Mouse (Mus musculus): Measurements from ENCODE around the gene Tmprss11e.

The Tmprss11e gene

GRCm38 (mm10) chr5:86745715-86746114 is at the start of gene Tmprss11e:
Gene Tmprss11e (minus strand): TSS chr5:86745815.
- no peak for DNase-seq

DNA sequence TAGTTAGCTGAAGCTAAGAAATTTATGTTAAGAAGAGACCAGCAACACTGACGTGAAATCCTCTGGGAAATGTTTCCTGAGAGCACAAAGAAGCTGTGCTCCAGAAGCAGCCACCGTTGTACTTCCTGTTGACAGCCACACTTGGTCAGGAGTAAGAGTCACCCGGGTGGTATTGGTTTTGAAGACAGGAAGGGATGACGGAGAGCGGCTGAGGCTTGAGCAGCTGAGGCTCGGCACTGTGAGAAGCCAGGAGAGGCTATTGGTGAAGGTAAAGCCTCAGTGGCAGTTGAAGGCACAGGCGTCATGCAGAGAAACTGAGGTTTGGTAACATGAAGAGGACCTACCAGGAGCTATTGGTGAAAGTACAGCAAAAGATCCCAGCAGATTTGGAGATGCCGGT is 47.2 kb upstream of the Tmprss11e start:
- no peak for DNase-seq

- no peak for DNase-seq
Observed at GRCm38 (mm10) chr5:86792249-86792648, 46.6 kb upstream of the Tmprss11e start.

GRCm38 (mm10) chr5:86789954-86790353 is 44.3 kb upstream of the Tmprss11e start:
- DNase-seq, result no peak

DNA sequence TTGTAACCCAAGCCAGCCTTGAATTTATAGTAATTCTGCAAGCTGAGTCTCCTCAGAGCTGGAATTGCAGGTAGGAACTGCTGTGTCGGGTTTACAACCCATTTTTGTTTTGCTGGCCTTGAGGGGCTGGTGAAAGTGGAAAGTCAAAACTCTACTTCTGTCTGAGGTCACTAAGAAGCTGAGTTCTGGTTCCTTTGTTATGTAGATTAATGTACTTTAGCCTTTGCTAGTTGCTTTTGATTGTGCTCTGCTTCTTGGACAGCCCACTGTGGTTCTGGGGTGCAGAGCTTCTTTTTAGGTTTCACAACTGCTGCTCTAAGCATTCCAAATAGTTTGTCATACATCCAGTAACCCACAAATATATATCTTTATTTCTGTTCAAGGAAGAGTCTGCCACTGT is 41.2 kb upstream of the Tmprss11e start:
- DNase-seq, result no peak

- DNase-seq, result no peak
Observed at GRCm38 (mm10) chr5:86784205-86784604, 38.6 kb upstream of the Tmprss11e start.

DNA sequence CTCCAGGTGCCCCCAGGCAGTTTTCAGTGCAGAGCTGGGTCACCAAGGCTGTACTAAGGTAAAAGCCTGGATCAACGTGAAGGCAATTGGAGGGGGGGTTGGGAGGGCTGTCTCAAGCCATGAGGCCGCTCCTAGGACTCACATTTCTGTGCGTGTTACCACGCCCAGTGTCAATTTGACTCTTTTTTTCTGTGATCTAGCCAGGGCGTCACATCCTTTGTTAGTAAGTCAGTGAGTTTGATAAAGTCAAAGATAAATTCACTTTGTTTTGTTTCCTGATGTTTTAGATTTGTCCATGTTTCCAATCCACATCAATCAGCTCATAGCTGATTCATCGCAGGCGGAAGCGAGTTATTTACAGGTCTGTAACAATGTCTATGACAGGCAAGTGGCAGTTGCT is 37.4 kb upstream of the Tmprss11e start:
- DNase-seq, result no peak

GRCm38 (mm10) chr5:86778471-86778870 is 32.9 kb upstream of the Tmprss11e start:
- no peak for DNase-seq

DNA sequence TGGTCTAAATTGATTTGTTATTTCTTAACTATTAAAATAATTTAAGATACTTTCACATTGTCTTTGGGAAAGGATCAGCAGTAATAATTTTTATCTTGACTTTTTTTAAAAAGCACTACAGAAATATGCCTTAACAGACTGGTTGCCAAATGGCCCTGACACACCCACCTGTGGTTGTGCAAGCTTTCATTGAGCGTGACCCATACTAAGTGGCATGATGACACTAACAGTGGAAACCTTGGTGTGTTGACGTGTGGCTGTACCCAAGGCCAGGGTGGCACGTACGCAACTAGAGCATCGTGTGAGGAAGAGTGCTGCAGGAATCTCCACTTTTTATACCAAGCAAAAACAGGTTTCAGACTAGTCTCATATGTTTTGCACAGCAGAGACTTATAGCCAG is 31.3 kb upstream of the Tmprss11e start:
- no peak for DNase-seq

DNA sequence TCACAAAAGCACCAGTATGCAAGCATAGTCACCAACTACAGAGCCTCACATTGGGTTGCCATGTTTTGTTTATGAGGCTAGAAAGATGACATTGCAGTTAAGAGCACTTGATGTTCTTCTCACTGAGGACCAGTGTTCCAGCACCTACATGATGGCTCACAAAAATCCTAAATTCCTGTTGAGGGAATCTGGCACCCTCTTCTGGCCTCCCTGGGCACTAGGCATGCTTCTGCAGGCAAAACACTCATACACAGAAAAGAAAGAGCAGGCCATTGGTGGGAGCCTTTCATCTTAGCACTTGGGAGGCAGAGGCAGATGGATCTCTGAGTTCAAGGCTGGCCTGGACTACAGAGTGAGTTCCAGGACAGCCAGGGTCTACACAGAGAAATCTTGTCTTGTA is 25.4 kb upstream of the Tmprss11e start:
- no peak for DNase-seq

DNA sequence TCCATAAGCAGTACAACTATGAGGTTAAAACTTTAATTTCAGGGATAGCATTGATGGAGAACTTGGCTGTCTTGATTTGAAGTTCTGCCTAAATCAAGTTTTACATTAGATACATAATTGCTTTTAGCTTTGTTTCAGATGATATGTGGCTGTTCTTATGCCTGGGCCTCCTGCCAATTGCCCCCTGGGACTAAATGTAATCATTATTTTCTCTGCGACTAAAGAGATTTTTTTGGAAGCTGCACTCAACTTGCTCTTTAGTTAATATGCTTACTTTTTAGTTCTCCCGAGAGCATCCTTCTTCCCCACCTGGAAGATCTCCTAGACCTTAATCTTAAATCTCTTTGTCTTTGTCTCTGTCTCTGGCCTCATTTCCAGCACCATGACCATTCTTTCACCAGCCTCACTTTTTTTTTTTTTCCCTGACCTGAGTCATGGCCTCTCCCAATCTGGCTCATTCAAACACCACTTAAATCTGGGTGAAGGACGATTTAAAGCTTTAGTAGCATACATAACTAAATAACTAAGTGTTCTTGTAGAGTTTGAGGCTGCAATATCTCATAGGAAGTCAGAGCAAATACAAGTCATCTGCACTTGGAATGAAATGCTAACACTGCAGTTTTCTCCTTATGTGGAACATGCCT is 23.5 kb upstream of the Tmprss11e start:
- DNase-seq, result no peak

GRCm38 (mm10) chr5:86742796-86743195 is 2.8 kb downstream of the Tmprss11e start:
- no peak for DNase-seq

DNA sequence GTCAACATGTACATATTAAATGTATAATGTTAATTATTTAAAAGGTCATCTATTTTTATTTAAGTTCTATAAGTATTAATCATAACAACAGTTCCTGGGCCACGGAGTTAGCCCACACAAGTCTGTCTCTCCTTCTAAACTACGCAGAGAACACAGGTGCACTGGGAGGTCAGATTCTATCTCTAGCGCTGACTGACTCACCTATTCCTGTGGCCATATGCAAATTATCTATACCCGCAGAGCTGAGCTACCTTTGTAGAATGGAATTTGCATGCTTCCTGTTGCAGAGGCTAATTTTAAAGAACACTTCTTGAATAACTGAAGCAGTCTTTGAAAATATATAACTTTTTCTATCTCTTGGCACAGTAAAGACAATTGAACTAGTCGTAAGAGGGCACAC is 4.5 kb downstream of the Tmprss11e start:
- no peak for DNase-seq

- DNase-seq, result no peak
Observed at GRCm38 (mm10) chr5:86735808-86736207, 9.8 kb downstream of the Tmprss11e start.

DNA sequence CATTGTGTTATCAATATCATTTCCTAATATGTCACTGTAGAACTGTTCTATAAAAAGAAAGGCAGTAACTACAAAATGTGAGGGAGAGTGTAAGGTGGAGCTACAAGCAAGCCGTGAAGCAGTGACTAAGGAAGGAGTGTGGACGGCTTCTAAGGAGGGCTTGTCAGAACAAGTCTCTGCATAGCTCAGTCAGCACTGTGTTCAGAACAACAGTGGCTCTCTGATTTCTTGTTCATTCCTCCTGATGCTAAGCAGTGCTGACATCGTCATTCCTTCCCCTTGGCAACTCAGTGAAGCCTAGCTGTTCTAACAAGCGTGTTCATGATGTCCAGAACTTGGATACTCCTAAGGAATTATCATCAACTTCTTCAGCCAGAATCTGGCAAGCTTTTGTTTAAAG is 15.0 kb downstream of the Tmprss11e start:
- DNase-seq, result no peak

DNA sequence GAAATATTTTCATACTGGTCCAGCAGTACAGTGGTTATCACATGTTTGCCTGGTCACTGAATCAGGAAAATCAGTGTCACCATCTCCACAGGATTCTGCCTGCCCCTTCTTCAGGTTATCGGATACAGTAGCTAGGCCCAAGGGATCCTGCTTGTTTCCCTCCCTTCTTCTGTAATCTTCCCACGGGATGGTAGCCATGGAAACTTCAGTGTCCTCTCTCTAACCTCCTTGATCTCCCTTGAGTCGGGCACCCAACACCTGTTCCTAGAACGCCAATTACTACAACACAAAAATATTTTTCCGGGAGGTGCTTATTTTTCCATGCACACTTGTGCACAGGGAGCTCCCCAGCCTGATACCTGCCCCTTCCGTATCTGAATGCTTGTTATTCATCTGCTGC is 17.0 kb downstream of the Tmprss11e start:
- DNase-seq, result no peak

DNA sequence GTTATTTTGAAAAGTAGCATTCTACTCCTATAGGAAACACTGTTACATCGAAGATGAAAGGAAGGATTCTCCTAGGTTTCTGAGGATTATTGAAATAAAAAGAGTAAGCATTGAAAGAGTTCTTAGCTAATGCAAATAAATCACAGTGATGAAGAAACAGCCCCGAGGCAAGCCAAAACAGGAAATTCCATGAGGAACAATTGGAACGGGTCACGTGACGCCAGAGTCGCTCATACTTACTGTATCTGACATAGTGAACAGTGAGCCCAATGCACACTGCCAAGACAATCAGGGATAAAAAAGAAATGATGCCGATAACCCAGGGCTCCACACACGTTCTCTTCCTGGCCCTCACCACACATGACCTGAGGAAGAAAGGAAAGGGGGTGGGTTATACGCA is 18.6 kb downstream of the Tmprss11e start:
- no peak for DNase-seq

GRCm38 (mm10) chr5:86725021-86725420 is 20.6 kb downstream of the Tmprss11e start:
- no peak for DNase-seq

GRCm38 (mm10) chr5:86722820-86723460 is 22.7 kb downstream of the Tmprss11e start:
- no peak for DNase-seq

DNA sequence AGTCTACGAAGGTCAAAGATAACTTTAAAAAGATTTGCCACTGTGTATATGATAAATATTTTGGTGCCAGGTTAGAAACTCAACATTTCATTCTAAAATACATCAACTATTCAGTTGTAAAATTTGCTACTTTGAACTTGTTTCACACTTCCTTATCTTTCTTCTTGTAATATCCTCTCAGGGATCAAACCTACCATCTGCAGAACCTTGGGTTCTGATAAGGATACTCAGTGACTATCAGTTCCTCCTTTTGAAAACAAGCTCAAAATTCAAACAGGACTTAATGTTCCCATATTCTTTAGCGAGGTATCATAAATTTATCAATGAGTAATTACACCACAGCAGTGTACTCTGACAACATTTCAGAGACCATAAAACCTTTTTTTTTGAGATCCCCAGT is 30.6 kb downstream of the Tmprss11e start:
- DNase-seq, result no peak

DNA sequence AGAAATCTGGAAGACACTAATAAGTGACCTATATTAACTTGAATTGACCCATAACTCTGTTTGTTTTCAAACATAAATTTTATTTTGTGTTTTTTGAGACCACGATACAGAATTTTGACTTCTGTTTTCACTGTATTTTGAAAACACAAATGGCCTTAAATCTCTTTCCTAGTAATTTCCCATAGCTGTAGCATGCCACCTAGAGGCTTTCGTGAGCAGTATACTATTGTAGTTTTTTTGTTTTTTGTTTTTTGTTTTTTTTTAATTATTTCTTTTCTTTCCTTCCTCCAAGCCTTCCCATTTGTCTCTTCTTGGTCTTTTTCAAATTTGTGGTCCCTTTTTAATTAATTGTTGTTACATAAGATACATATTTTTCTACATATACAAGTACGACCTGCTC is 40.7 kb downstream of the Tmprss11e start:
- no peak for DNase-seq

- peak; percentile 87 for DNase-seq
Observed at GRCm38 (mm10) chr5:86684667-86685066, 60.9 kb downstream of the Tmprss11e start.

DNA sequence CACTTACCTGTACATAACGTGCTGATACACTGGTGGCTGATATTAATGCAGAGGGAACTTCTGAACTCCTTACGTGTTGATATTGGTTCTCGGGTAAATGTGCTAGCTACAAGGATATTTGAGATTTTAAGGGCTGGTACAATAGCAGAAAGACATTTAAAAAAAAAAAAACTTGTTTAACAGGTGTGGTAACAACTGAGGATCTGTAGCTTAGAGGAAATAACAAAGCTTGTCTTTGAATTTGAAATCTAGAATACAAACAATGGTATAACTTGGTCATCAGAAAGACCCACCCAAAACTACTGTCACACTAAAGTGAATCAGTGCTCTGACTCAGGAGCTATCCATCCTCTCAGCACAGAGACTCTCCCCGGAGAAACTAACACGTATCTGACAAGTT is 69.4 kb downstream of the Tmprss11e start, which contains the start of gene Tmprss11b:
Gene Tmprss11b (minus strand): TSS at position 101 of the 400 bp plus-strand sequence.
- no peak for DNase-seq
